Comparison of ENCODE assay signal across 7 mouse cellular contexts in the genomic region with DNA sequence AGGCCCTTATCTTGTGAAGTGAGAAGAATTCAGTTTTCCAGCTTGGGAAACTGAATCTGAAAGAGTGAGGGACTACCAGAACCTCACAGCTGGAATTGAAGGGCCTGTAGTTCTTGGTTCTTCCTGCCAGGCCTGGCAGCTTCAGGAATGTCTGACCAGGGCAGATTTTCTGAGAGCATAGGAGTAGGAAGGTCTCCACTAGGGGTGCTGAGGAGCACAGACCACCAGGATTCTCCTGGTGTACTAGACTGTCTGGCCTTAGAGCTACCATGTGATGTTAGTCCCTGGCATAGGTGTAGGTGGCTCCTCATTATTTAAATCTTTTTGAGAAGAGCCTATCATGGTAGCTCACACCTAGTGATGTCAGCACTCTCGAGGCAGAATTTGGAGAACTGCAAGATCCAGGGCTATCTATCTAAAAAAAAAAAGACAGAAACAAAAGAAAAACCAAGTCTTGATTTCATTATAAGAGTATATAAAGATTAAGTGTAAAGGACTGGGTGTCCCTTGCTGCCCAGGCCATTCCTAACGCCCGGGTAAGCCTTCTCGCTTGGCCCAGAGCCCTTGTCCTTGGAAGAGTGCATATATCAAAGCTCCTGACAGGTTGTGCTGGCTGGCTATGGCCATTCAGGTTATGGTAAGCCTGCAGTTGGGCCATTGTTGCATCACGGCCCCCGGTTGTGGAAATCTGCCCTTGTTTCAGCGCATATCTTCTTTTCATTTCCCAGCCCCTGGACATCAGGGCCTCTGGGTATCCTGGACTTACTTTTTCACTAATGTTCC. TPM values are rescaled to one million over a fixed set of nuclear protein-coding genes. Genes with fewer than 3 reads are reported as not detected.
A peak's percentile ranks its signal among the peaks of the same experiment; 100 is the strongest.
DNase-seq lines count a peak whose midpoint lies in the region; ATAC-seq lines count a peak whose summit lies in the region.

No protein-coding gene starts in this region.

- peak; percentile 46 for DNase-seq in ovary, adult 18-20 months (ENCODE audit: low spot score)
- DNase-seq in ovary, postnatal 10 days (ENCODE audit: low spot score), result no peak
- peak; percentile 62 to 68 for DNase-seq in adrenal gland, adult 18-20 months (ENCODE audit: low spot score in 2 of 2)
- DNase-seq in embryonic facial prominence, embryonic 11.5 days (ENCODE audit: low spot score), result peak; percentile 46
- DNase-seq in heart, postnatal 36 days, result peak; percentile 76 to 82
- peak; percentile 78 for DNase-seq in lung, postnatal 25 days (ENCODE audit: low spot score)
- peak; percentile 42 to 83 for DNase-seq in spleen, postnatal 10 days (ENCODE audit: low spot score in 2 of 2)

- no peak overlapping the region for H3K4me3 ChIP-seq in embryonic facial prominence, embryonic 11.5 days (ENCODE audit: low read depth, low read length)

- H3K27me3 ChIP-seq in embryonic facial prominence, embryonic 11.5 days (ENCODE audit: control insufficient read depth, insufficient read depth, low read length), result no peaks in the 10 kb centered on the region

- 93% methylated on average over 7 of the region's 7 CpGs for WGBS in embryonic facial prominence, embryonic 11.5 days

- peaks cover 17% of the 10 kb centered on the region for H3K36me3 ChIP-seq in embryonic facial prominence, embryonic 11.5 days (replicated peaks; ENCODE audit: control insufficient read depth, insufficient read depth, low read depth, low read length)

- no peak overlapping the region for H3K4me2 ChIP-seq in embryonic facial prominence, embryonic 11.5 days (ENCODE audit: low read depth, low read length)

- no peak overlapping the region for H3K27ac ChIP-seq in embryonic facial prominence, embryonic 11.5 days (replicated peaks; ENCODE audit: low read depth, low read length)

- H3K4me1 ChIP-seq in embryonic facial prominence, embryonic 11.5 days (ENCODE audit: control insufficient read depth, insufficient read depth, low read length), result no peaks in the 10 kb centered on the region

- no peak for ATAC-seq in embryonic facial prominence, embryonic 11.5 days (replicated peaks; ENCODE audit: insufficient number of reproducible peaks, low FRiP score, low TSS enrichment, low read depth)

- intact Hi-C loops in heart, postnatal 36 days (cut with DNase I), result no loop called here

- H3K9ac ChIP-seq in embryonic facial prominence, embryonic 11.5 days (replicated peaks; ENCODE audit: low read length), result no peak overlapping the region

- no peaks in the 10 kb centered on the region for H3K9me3 ChIP-seq in embryonic facial prominence, embryonic 11.5 days (replicated peaks; ENCODE audit: control insufficient read depth, low read length)

RNA-seq across cellular contexts. Expression of a gene that starts 13.1 kb away (rescaled TPM):
- total RNA-seq in adrenal gland, adult 18-20 months (2021), result 10 to 100 TPM; 39.4 to 56.8 TPM
- 63.9 and 64.6 TPM in 2 replicates for polyA plus RNA-seq in embryonic facial prominence, embryonic 11.5 days (2014; fragmentation: Nextera tagmentation; extraction: Ambion mirVana)
- total RNA-seq in heart, postnatal 36 days (2021), result 10 to 100 TPM; 56.7 to 73.1 TPM
